Mouse (Mus musculus): ENCODE results near the gene Senp3. TPM values are rescaled to one million over a fixed set of nuclear protein-coding genes. Genes with fewer than 3 reads are reported as not detected.
A peak's percentile ranks its signal among the peaks of the same experiment; 100 is the strongest.
"Not testable (repeated sequence)": the region's sequence is repeated elsewhere in the genome, so short reads cannot be mapped to it uniquely, and the experiment has no call there.

Senp3 gene
- total RNA-seq, 4 experiments from 2014 or later = 72.5 to 92.1 (median 85.0) TPM

GRCm38 (mm10) chr11:69703814-69704612 lies 22.1 kb upstream of the Senp3 start:
- no peak for DNase-seq

GRCm38 (mm10) chr11:69703381-69703780 lies 21.5 kb upstream of the Senp3 start:
- not testable (repeated sequence) for DNase-seq

GRCm38 (mm10) chr11:69702886-69703285 lies 21.0 kb upstream of the Senp3 start:
- DNase-seq = not testable (repeated sequence)

- no peak for DNase-seq
Measured at GRCm38 (mm10) chr11:69699595-69699994, 17.7 kb upstream of the Senp3 start.

GRCm38 (mm10) chr11:69698574-69698973 lies 16.7 kb upstream of the Senp3 start:
- no peak for DNase-seq

- DNase-seq = no peak
Measured at GRCm38 (mm10) chr11:69697396-69697795, 15.5 kb upstream of the Senp3 start.

GRCm38 (mm10) chr11:69695361-69696181 lies 13.7 kb upstream of the Senp3 start, which contains the start of the genes Tnfsf12 and Tnfsfm13:
Gene Tnfsf12 (minus strand): TSS chr11:69695849.
Gene Tnfsfm13 (minus strand): TSS chr11:69696098.
- DNase-seq = peak; percentile 72

GRCm38 (mm10) chr11:69695046-69695360 lies 13.1 kb upstream of the Senp3 start:
- DNase-seq = no peak

GRCm38 (mm10) chr11:69693421-69693965 lies 11.6 kb upstream of the Senp3 start:
- no peak for DNase-seq

GRCm38 (mm10) chr11:69692863-69693262 lies 11.0 kb upstream of the Senp3 start:
- no peak for DNase-seq

GRCm38 (mm10) chr11:69692196-69692811 lies 10.4 kb upstream of the Senp3 start:
- DNase-seq = no peak

GRCm38 (mm10) chr11:69689891-69690290 lies 8.0 kb upstream of the Senp3 start:
- no peak for DNase-seq

GRCm38 (mm10) chr11:69687061-69687460 lies 5.2 kb upstream of the Senp3 start:
- no peak for DNase-seq

- no peak for DNase-seq
Measured at GRCm38 (mm10) chr11:69686377-69686776, 4.5 kb upstream of the Senp3 start.

- DNase-seq = peak; percentile 81
Measured at GRCm38 (mm10) chr11:69685526-69686148, 3.8 kb upstream of the Senp3 start, which contains the start of gene Tnfsf13. Gene Tnfsf13 (minus strand): TSS chr11:69685784.

- no peak for DNase-seq
Measured at GRCm38 (mm10) chr11:69684936-69685335, 3.1 kb upstream of the Senp3 start.

- no peak for DNase-seq
Measured at GRCm38 (mm10) chr11:69684128-69684745, 2.4 kb upstream of the Senp3 start.

GRCm38 (mm10) chr11:69683576-69683975 lies 1.7 kb upstream of the Senp3 start:
- DNase-seq = no peak

GRCm38 (mm10) chr11:69682840-69683533 lies 1.1 kb upstream of the Senp3 start:
- peak; percentile 83 for DNase-seq

GRCm38 (mm10) chr11:69682209-69682839 lies 440 bp upstream of the Senp3 start:
- DNase-seq = no peak

Data from adrenal gland, adult 8-10 months (tissue).